Mouse (Mus musculus) thymus, postnatal 10 days (tissue): ENCODE measurements around the gene Taar8b.
"Not testable (repeated sequence)": the region's sequence is repeated elsewhere in the genome, so short reads cannot be mapped to it uniquely, and the experiment has no call there.

ENCODE experiments used
- DNase-seq, 2 experiments: peaks; one replicate each; pipeline ENCODE4 v3.0.0; 2021; ENCODE audit warnings: low spot score in 2 of 2

The Taar8b gene

DNA sequence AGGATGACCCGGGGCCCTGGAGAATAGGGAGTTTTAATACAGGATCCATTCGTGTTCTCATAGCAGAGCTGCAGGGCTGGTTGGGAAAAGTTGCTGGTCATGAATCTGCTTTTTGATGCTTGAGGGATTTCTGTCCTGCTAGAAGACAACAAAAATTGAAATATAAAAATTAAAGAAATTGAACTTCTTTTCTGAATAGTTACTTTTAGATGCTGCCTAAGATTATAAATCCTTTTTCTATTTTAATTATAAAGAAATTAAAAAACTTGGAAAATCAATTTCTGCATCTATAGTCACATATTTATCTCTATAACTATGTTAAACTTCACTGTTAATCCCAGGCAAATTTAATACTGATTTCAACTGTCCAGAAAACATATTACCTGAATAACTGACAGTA lies at the start of gene Taar8b:
Gene Taar8b (minus strand): TSS at position 101 of the 400 bp plus-strand sequence.
- DNase-seq = no peak

DNA sequence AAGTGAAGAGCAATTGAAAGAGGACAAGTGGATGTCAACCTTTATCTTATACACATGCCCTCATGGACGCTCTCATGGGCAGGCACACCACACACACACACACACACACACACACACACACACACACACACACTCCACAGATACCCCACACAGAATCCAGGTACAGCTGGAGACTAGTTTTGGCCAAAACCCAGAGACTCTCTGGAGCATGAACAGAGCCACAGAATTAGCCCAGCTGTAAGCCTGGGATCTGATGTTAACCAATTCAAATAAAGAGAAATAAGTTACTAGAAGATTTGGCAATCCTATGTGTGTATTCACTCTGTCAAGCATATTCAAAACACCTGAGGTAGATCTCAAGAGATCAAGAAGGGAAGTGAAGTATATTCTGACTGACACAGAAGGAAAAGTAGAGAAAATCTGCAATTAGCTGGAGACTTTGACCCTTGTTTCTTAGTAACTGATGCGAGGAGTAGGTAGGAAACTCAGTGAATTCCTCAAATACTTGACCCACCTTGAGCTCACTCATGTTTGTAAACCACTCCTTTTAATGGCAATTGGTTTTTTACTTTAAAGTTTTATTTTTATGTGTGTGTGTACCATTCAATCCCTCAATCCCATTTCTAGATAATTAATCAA lies 46.6 kb upstream of the Taar8b start:
- DNase-seq = no peak

GRCm38 (mm10) chr10:24134071-24134645 lies 42.1 kb upstream of the Taar8b start:
- no peak for DNase-seq

DNA sequence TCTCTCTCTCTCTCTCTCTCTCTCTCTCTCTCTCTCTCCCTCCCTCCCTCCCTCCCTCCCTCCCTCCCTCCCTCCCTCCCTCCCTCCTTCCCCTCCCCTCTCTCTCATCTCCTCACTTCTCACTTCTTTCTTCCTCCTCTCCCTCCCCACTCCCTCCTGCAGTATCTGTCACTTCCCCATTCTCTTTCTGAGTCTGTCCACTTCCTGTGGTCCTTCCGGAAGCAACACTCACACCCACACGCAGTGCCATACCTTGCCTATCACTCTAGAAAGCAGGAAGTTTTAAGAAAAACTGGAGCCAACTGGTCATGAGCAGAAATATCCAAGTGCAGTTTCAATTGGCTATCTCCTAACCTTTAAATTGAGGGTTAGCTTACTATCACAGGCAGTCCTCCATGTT lies 41.0 kb upstream of the Taar8b start:
- DNase-seq = no peak

DNA sequence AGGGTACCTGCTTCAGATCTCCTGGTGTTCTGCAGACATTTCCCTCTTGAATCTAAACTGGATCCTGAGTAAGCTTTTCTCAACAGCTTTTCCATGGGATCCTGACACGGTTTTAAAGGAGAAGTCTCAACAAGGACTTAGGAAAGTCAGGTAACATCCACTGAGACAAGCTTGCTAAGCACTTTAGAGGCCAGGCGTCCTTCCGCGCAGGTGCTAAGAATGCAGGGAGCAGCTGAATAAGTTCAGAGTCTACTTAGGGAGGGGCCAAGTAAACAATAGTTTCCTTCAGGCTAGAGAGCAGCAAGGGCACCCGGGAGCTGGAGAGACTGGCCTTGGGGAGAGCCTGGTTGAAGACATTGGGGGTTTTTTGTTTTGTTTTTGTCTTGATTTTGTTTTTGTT lies 40.2 kb upstream of the Taar8b start:
- DNase-seq = no peak

- peak; percentile 24 to 77 for DNase-seq
Measured at GRCm38 (mm10) chr10:24131451-24132262, 39.6 kb upstream of the Taar8b start.

GRCm38 (mm10) chr10:24111116-24111778 lies 19.2 kb upstream of the Taar8b start:
- DNase-seq = peak in 1 of 2 experiments; percentile 49

GRCm38 (mm10) chr10:24109434-24109833 lies 17.3 kb upstream of the Taar8b start, which contains the start of gene Taar9:
Taar9 (minus strand) TSS chr10:24109534.
- not testable (repeated sequence) for DNase-seq

DNA sequence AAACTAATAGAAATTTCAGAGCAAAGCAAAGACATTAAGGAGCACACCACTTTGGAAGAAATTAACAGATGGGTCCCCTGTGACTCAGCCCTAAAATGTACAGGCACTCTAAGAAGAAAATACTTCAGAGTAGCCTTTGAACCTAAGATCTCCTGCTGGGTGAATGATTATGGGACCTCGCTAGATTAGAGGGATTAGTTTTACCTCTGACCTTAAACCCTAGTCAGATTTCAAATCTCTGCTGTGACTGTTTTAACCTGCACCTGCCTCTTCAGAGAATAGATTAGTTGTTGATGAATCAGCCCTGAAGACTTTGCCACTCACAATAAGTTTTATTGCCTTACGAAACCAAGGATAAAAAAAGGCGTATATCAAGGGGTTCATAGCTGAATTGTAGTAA lies 16.1 kb upstream of the Taar8b start:
- no peak for DNase-seq

DNA sequence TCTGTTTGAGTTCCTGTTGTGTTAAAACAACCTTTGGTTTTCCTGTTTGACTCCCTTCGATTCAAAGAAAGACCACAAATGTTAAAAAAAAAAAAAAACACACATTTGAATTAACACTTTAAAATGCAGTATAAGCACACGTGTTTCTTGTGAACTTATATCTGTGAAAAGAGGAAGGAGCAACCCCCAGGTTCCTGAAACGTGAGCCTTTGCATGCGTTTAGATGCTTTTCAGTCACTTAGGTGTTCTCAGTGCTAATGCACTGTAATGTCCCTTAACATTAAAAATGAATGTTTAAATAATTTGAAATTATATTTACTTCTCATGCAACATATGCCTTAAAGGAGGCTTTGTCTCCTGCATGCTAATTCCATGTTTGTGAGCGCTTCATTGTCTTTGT lies 15.7 kb upstream of the Taar8b start:
- DNase-seq = no peak

GRCm38 (mm10) chr10:24103299-24103698 lies 11.2 kb upstream of the Taar8b start:
- DNase-seq = not testable (repeated sequence)

DNA sequence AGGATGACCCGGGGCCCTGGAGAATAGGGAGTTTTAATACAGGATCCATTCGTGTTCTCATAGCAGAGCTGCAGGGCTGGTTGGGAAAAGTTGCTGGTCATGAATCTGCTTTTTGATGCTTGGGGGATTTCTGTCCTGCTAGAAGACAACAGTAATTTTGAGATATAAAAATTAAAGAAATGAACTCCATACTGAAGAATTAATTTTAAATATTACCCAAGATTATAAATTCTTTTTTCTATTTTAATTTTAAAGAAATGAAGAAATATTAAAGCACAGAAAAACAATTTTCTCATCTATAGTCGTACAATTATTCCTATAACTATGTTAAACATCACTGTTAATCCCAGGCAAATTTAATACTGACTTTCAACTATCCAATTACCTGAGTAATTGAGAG lies 9.7 kb upstream of the Taar8b start, which contains the start of gene Taar8c:
Gene Taar8c (minus strand): TSS at position 101 of the 400 bp plus-strand sequence.
- not testable (repeated sequence) for DNase-seq

DNA sequence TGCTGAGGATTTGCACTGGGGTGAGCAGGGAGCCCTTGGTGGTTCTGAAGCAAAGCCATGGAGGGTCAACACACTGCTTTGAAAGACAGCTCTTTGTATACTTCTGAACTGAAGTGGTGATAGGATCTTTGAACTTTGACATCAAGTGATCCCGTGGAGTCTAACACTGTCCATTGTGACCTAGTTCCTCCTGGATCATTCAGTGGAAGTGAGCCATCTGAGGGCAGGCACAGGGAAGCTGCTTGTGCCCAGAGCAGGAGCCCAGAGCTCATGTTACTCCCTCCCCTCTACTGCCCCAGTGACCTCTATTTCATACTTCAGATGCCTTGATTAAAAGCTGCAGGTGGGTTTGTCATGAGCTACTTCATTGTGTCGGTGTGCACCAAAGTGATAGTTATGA lies 4.9 kb upstream of the Taar8b start:
- not testable (repeated sequence) for DNase-seq

DNA sequence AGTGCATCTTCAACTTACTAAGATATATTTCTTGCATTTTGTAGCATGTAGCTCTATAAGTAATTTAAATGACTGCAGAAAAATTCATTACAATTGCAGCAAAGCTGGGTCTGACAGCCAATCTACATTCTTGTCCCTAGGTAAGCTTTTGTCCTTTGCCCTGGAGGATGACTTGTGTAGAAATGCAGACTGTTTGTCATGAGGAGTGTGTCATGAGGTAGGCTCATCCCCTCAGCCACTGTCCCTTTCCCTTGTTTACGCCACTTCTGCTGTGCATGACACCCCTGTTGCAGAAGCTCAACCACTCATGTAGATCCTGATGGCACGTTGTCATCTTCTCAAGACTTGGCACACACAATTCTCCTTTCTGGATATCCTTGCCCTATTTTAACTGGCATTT lies 4.9 kb downstream of the Taar8b start:
- no peak for DNase-seq

DNA sequence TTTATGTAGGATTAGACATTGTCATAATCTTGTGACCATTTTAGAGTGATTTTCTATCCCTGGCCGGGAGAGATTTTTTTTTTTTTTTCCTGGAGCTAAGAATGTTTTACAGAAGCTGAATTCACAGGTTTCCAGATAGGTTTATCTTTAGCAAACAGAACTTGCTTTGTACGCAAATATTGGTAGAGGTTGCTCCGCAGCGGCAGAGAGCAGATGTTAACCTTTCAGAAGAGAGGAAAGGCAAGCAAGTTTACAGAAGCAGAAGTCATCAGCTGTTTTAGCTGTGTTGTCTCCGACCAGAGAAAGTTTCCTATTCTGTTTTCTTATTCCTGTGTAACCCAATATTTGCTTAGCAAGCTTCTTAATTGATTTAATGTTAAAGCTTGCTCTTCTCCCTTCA lies 5.5 kb downstream of the Taar8b start:
- DNase-seq = no peak

DNA sequence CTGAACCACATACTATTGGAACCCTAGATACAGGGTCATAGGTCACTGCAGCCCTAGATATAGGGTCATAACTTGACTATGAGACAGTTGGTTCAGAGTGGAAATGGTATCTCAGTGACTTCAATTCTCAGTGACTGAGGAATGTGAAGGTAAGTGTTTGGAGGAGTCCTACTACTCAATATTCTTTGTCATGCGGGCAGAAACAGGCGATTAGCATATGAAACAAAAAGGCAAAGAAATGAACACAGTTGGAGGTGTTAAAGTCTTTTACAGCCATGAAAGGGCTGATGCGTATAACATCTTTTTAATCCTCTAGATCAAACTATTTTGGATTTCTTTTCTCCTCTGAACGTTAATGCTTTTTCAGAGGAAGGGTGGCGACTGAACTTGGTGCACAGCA lies 6.2 kb downstream of the Taar8b start:
- DNase-seq = no peak

DNA sequence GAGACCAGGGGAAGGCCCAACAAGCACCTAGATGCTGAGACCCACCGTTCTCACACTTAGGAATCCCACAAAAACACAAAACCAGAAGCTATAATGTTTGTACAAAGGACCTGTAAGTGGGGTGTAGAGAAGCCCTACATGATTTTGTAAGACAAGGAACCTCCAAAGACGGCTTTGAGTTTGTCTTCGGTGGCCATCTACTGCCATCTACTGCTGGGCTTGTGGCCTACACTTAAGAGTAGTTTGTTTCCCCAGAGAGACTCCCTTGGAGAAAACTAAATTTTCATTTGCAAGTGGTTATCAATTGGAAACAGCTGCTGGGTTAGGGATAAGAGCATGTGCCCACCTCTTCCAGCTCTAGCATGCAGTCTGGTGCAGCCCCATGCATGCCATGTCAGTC lies 11.9 kb downstream of the Taar8b start:
- peak in 1 of 2 experiments; percentile 15 for DNase-seq

DNA sequence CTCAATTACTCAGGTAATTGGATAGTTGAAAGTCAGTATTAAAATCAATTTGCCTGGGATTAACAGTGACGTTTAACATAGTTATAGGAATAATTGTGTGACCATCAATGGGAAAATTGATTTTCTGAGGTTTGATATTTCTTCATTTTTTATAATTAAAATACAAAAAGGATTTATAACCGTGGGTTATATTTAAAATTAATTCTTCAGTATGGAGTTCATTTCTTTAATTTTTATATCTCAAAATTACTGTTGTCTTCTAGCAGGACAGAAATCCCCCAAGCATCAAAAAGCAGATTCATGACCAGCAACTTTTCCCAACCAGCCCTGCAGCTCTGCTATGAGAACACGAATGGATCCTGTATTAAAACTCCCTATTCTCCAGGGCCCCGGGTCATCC lies 15.9 kb downstream of the Taar8b start, which contains the start of gene Taar8a:
Gene Taar8a (plus strand): TSS at position 301 of the 400 bp plus-strand sequence.
- DNase-seq = not testable (repeated sequence)

- not testable (repeated sequence) for DNase-seq
Measured at GRCm38 (mm10) chr10:24074751-24075150, 17.3 kb downstream of the Taar8b start.

- no peak for DNase-seq
Measured at GRCm38 (mm10) chr10:24058986-24059385, 33.1 kb downstream of the Taar8b start.

- DNase-seq = no peak
Measured at GRCm38 (mm10) chr10:24052039-24052438, 40.1 kb downstream of the Taar8b start.

DNA sequence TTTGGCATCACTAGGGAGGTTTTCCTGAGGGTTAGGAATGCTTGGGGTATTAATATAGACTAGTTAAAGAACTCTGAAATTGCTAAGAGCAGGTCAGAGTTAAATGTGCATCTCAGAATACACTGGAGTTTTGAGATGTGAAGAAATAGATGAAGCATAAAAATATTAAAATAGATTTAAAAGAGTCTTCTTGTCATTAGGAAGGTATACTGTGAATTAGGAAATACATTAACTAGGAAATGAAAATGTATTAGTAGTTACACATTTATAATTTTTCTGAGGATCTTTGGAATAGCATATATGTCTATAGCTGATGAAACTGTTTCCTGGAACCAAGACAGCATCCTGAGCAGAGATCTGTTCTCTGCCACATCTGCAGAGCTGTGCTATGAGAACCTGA lies 42.9 kb downstream of the Taar8b start, which contains the start of gene Taar7f:
Gene Taar7f (plus strand): TSS at position 301 of the 400 bp plus-strand sequence.
- DNase-seq = no peak
